Mouse (Mus musculus) embryonic stem cell, embryonic (primary cell): ENCODE measurements at regions not wholly inside any gene's neighbourhood (a gene's known extent, or its start where the extent isn't known, plus 50 kb on each side); places are given as distances from the start of the nearest gene placed in this dataset.
"Not testable (repeated sequence)": the region's sequence is repeated elsewhere in the genome, so short reads cannot be mapped to it uniquely, and the experiment has no call there.

Experiments used
- CTCF ChIA-PET, 4 experiments: fragments of 300-600 bp in 2 of 4; fragments of 350-600 bp in 2 of 4; sonication (Branson Sonifier 250); formaldehyde crosslinking; loops; one replicate each; lab custom pipeline; 2022; ENCODE audit warnings: inconsistent platforms in 2 of 4; lab: Charles Lee
- POLR2A ChIA-PET, 4 experiments: fragments of 300-600 bp in 2 of 4; fragments of 350-600 bp in 2 of 4; sonication (Branson Sonifier 250); formaldehyde crosslinking; loops; one replicate each; lab custom pipeline; 2022; ENCODE audit warnings: antibody characterized with exemption in 4 of 4, inconsistent platforms in 1 of 4; lab: Charles Lee

GRCm38 (mm10) chr1:103986867-103987266, 781.5 kb upstream of the Cdh20 start:
- CTCF ChIA-PET: no interaction called here
- POLR2A ChIA-PET: no interaction called here

GRCm38 (mm10) chr1:104002906-104003305, 765.4 kb upstream of the Cdh20 start:
- POLR2A ChIA-PET: interaction anchor here in 1 of 4 experiments (0.7 kb wide), 1 partner anchor 331 kb away, joined by 3 read pairs; no protein-coding TSS in a partner anchor
- CTCF ChIA-PET: not testable (repeated sequence)

GRCm38 (mm10) chr1:104029670-104030069, 738.7 kb upstream of the Cdh20 start:
- ChIA-PET CTCF (no interaction called here), POLR2A (no interaction called here)

GRCm38 (mm10) chr1:104048440-104048839, 719.9 kb upstream of the Cdh20 start:
- ChIA-PET CTCF (no interaction called here), POLR2A (no interaction called here)

- POLR2A ChIA-PET: no interaction called here
- CTCF ChIA-PET: no interaction called here
Observed at GRCm38 (mm10) chr1:104049169-104049948, 719.0 kb upstream of the Cdh20 start.
